Mouse (Mus musculus) layer of hippocampus, postnatal 25 days (tissue): ENCODE results near the gene Kmt2d. TPM values are rescaled to one million over a fixed set of nuclear protein-coding genes. Genes with fewer than 3 reads are reported as not detected.

Source experiments
- total RNA-seq, 2 experiments: library from RNA; stranded (reverse); gene quantifications; 2 replicates each; pipeline ENCODE4 v1.2.3; 2021

Kmt2d gene
- total RNA-seq, 2 experiments from 2014 or later: 65.4 to 102 TPM

Other genes starting within 250 kb of the Kmt2d start
- 100 to 1,000 TPM; 189 to 209 TPM for gene Cacnb3, start 240.4 kb downstream of the Kmt2d start, total RNA-seq
- gene Ddx23, start 208.3 kb downstream of the Kmt2d start, total RNA-seq: 10 to 100 TPM; 75.8 to 79.9 TPM
- gene Rnd1, start 193.7 kb downstream of the Kmt2d start, total RNA-seq: 1 to 10 TPM; 8.3 to 9.4 TPM
- 10 to 100 TPM in 1 of 2 experiments, 1 to 10 TPM in 1; 9.0 to 11.1 TPM for gene Ccdc65, start 163.0 kb downstream of the Kmt2d start, total RNA-seq
- gene Fkbp11, start 143.0 kb downstream of the Kmt2d start, total RNA-seq: 1 to 10 TPM; 1.0 to 1.5 TPM
- gene Arf3, start 108.0 kb downstream of the Kmt2d start, total RNA-seq: 100 to 1,000 TPM; 759 to 832 TPM
- gene Wnt10b, start 93.1 kb downstream of the Kmt2d start, total RNA-seq: under 1 TPM; 0.31 to 0.37 TPM
- gene Wnt1, start 81.3 kb downstream of the Kmt2d start, total RNA-seq: not detected
- gene Ddn, start 61.7 kb downstream of the Kmt2d start, total RNA-seq: 1,000 to 10,000 TPM; 1,586 to 1,599 TPM
- gene Prkag1, start 39.7 kb downstream of the Kmt2d start, total RNA-seq: 10 to 100 TPM; 51.2 to 51.3 TPM
- 1 to 10 TPM; 4.7 to 7.7 TPM for gene Rhebl1, start 23.3 kb upstream of the Kmt2d start, total RNA-seq
- under 1 TPM; 0.17 to 0.19 TPM for gene Dhh, start 27.3 kb upstream of the Kmt2d start, total RNA-seq
- 10 to 100 TPM; 11.5 to 17.9 TPM for gene Lmbr1l, start 47.0 kb upstream of the Kmt2d start, total RNA-seq
- 100 to 1,000 TPM; 478 to 525 TPM for gene Tuba1b, start 63.4 kb upstream of the Kmt2d start, total RNA-seq
- not detected for gene Gm49450, start 82.3 kb upstream of the Kmt2d start, total RNA-seq
- 1,000 to 10,000 TPM; 1,021 to 1,172 TPM for gene Tuba1a, start 82.5 kb upstream of the Kmt2d start, total RNA-seq
- 10 to 100 TPM; 62.5 to 77.9 TPM for gene Tuba1c, start 158.7 kb upstream of the Kmt2d start, total RNA-seq
- gene Prph, start 184.0 kb upstream of the Kmt2d start, total RNA-seq: 1 to 10 TPM; 1.2 to 1.4 TPM
- under 1 TPM; 0.63 to 0.69 TPM for gene Troap, start 203.4 kb upstream of the Kmt2d start, total RNA-seq
- gene C1ql4, start 216.6 kb upstream of the Kmt2d start, total RNA-seq: not detected
- gene Dnajc22, start 222.0 kb upstream of the Kmt2d start, total RNA-seq: under 1 TPM; 0.17 to 0.47 TPM